Mouse (Mus musculus): ENCODE data around the gene Pkn1.

Pkn1 gene

GRCm38 (mm10) chr8:83622389-83622989 is 76.5 kb downstream of the Pkn1 start:
- in situ Hi-C loops (cut with MboI; ENCODE audit: low pct_unique_long_range_greater_than_20kb in 1 of 2, low sequenced_read_pairs in 2 of 2, unreplicated experiment in 1 of 2), result no loop called here

- in situ Hi-C loops (cut with MboI; ENCODE audit: low pct_unique_long_range_greater_than_20kb in 1 of 2, low sequenced_read_pairs in 2 of 2, unreplicated experiment in 1 of 2), result no loop called here
These were observed 77.1 kb downstream of the Pkn1 start for GRCm38 (mm10) chr8:83621691-83622388.

GRCm38 (mm10) chr8:83619568-83620285 is 79.3 kb downstream of the Pkn1 start:
- in situ Hi-C loops (cut with MboI; ENCODE audit: low pct_unique_long_range_greater_than_20kb in 1 of 2, low sequenced_read_pairs in 2 of 2, unreplicated experiment in 1 of 2), result no loop called here

- in situ Hi-C loops (cut with MboI; ENCODE audit: low pct_unique_long_range_greater_than_20kb in 1 of 2, low sequenced_read_pairs in 2 of 2, unreplicated experiment in 1 of 2), result no loop called here
These were observed 80.4 kb downstream of the Pkn1 start for GRCm38 (mm10) chr8:83618566-83618965.

- in situ Hi-C loops (cut with MboI; ENCODE audit: low pct_unique_long_range_greater_than_20kb in 1 of 2, low sequenced_read_pairs in 2 of 2, unreplicated experiment in 1 of 2), result no loop called here
These were observed 81.9 kb downstream of the Pkn1 start for GRCm38 (mm10) chr8:83617111-83617510.

GRCm38 (mm10) chr8:83616625-83617024 is 82.4 kb downstream of the Pkn1 start:
- in situ Hi-C loops (cut with MboI; ENCODE audit: low pct_unique_long_range_greater_than_20kb in 1 of 2, low sequenced_read_pairs in 2 of 2, unreplicated experiment in 1 of 2), result no loop called here
